Mouse (Mus musculus) intestine, postnatal 0 days (tissue): ENCODE measurements around the gene Ccnb1. TPM values are rescaled to one million over a fixed set of nuclear protein-coding genes. Genes with fewer than 3 reads are reported as not detected.
"Not testable (repeated sequence)": the region's sequence is repeated elsewhere in the genome, so short reads cannot be mapped to it uniquely, and the experiment has no call there.

ENCODE experiments used
- ATAC-seq: fragments of 200-750 bp; cut with Nextera tagmentation; 2 replicates; pipeline ENCODE4 v1.8.0; 2017; ENCODE audit warnings: mild to moderate bottlenecking, moderate TSS enrichment, moderate library complexity
- H3K27ac ChIP-seq: fragments of 300-500 bp; sonication (generic); 2 replicates; pipeline ENCODE4 v1.5.1; 2014; ENCODE audit warnings: mild to moderate bottlenecking, low read depth, low read length, moderate library complexity
- H3K27me3 ChIP-seq: fragments of 300-500 bp; sonication (generic); replicated peaks from 2 replicates; pipeline ENCODE4 v1.6.1; 2014; ENCODE audit warnings: low read length, mixed read lengths; ENCODE audit not compliant: control insufficient read depth, insufficient read depth
- H3K36me3 ChIP-seq: fragments of 300-500 bp; sonication (generic); 2 replicates; pipeline ENCODE4 v1.6.1; 2014; ENCODE audit warnings: mild to moderate bottlenecking, moderate library complexity; ENCODE audit not compliant: control insufficient read depth, insufficient read depth
- H3K4me1 ChIP-seq: fragments of 300-500 bp; sonication (generic); replicated peaks from 2 replicates; pipeline ENCODE4 v1.6.1; 2014; ENCODE audit warnings: antibody characterized with exemption, low read length, mixed read lengths; ENCODE audit not compliant: control insufficient read depth, insufficient read depth
- H3K4me2 ChIP-seq: fragments of 300-500 bp; sonication (generic); replicated peaks from 2 replicates; pipeline ENCODE4 v1.6.1; 2014; ENCODE audit warnings: low read depth, mild to moderate bottlenecking, moderate library complexity
- H3K4me3 ChIP-seq: fragments of 300-500 bp; sonication (generic); 2 replicates; pipeline ENCODE4 v1.5.1; 2014; ENCODE audit warnings: low read depth, low read length
- H3K9ac ChIP-seq: fragments of 300-500 bp; sonication (generic); 2 replicates; pipeline ENCODE4 v1.6.1; 2014; ENCODE audit warnings: mild to moderate bottlenecking, low read depth, low read length
- H3K9me3 ChIP-seq: fragments of 300-500 bp; sonication (generic); 2 replicates; pipeline ENCODE4 v1.6.1; 2016; ENCODE audit warnings: mixed run types; ENCODE audit not compliant: control insufficient read depth
- CTCF ChIP-seq: sonication (generic); IDR thresholded peaks from 2 replicates; pipeline ENCODE4 v1.5.1; 2016; ENCODE audit warnings: low read depth, mild to moderate bottlenecking, control low read depth, antibody characterized with exemption, moderate library complexity
- WGBS: fragments of 180-500 bp; shearing (Covaris S2); extraction: QIAGEN DNeasy Blood & Tissue Kit; methylation state at CpG from one replicate; pipeline ENCODE4 v1.1.7; 2014; 5-methylcytosine and 5-hydroxymethylcytosine counted together
- polyA plus RNA-seq: library from polyadenylated mRNA; unstranded; fragments of >200 nt; fragmentation: Nextera tagmentation; extraction: Ambion mirVana; gene quantifications from 2 replicates; pipeline ENCODE4 v1.2.1, GENCODE M21; 2015

Ccnb1 gene
- polyA plus RNA-seq, 1 experiment from 2014 or later = 41.3 TPM

- no peak for TF ChIP-seq CTCF
- H3K27me3 ChIP-seq = no peaks in the 10 kb centered on the region
- 83% methylated on average over 6 of the region's 6 CpGs for WGBS
These were observed 10.8 kb upstream of the Ccnb1 start for GRCm38 (mm10) chr13:100797171-100797570.

GRCm38 (mm10) chr13:100789083-100789482, 2.7 kb upstream of the Ccnb1 start:
- Histone ChIP-seq H3K4me2 (no peak overlapping the region), H3K9me3 (no peaks in the 10 kb centered on the region), H3K36me3 (no peaks in the 10 kb centered on the region), H3K4me1 (no peaks in the 10 kb centered on the region), H3K4me3 (no peak overlapping the region), H3K27ac (no peak overlapping the region), H3K9ac (no peak overlapping the region), H3K27me3 (no peaks in the 10 kb centered on the region)
- TF ChIP-seq CTCF = no peak
- ATAC-seq = no peak
- WGBS = 88% methylated on average over 3 of the region's 3 CpGs

More at GRCm38 (mm10) chr13:100797171-100797570, 10.8 kb upstream of the Ccnb1 start:
- no peak overlapping the region for H3K4me2 ChIP-seq
- ATAC-seq = no peak
- no peak overlapping the region for H3K4me3 ChIP-seq
- H3K4me1 ChIP-seq = no peaks in the 10 kb centered on the region
- H3K36me3 ChIP-seq = peaks cover 4% of the 10 kb centered on the region
- H3K9ac ChIP-seq = no peak overlapping the region
- H3K27ac ChIP-seq = no peak overlapping the region
- H3K9me3 ChIP-seq = no peaks in the 10 kb centered on the region

DNA sequence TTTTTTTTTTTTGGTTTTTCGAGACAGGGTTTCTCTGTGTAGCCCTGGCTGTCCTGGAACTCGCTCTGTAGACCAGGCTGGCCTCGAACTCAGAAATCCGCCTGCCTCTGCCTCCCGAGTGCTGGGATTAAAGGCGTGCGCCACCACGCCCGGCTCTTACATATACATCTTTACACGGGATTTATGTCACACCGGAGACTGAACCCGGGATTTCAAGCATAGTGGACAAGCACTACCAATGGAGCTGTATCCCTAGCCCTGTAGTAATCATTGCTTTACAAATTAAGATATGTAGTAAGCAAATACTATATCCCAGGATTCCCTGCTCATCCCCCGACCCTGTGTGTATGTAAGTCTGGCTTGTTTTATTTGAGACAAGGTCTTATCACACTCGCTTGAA, 1.7 kb upstream of the Ccnb1 start:
- not testable (repeated sequence) for H3K4me3 ChIP-seq, H3K36me3 ChIP-seq, ATAC-seq, H3K4me2 ChIP-seq, H3K4me1 ChIP-seq, H3K9me3 ChIP-seq, H3K9ac ChIP-seq, H3K27ac ChIP-seq, H3K27me3 ChIP-seq
- WGBS = 93% methylated on average over 11 of the region's 14 CpGs

DNA sequence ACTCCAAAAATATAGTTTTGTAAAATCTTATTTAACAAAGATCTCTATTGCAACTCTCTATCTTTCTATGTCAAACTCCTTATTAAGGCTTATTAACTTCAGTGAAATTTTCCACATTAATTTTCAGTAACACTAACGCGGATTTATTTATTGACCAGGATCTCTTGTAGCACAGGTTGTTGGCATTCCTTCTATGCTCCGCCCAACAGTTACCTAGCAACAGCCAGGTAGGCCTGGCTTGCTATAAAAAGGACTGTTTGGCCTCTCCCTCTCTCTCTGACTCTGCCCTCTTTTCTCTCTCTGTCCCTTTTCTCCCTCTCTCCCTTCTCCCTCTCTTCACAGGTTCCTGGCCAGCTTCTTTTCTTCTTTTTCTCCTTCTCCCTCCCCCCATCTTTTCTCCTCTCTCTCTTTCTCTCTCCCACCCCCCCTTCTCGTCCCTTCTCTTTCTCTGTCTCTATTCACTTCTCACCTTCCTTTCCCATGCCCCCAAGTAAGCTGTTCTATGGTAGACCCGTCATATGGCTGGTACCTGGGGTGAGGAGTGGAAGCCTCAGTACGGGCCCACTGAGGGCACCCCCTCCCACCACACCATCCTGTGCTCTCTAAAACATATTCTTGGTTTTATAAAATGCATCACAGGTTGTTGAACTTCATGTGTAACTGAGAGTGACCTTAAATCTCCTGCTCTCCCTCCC, 1.1 kb upstream of the Ccnb1 start:
- H3K27ac ChIP-seq = no peak overlapping the region
- H3K36me3 ChIP-seq = no peaks in the 10 kb centered on the region
- 51% methylated on average over 6 of the region's 6 CpGs for WGBS
- H3K4me2 ChIP-seq = no peak overlapping the region
- TF ChIP-seq CTCF = no peak
- no peak overlapping the region for H3K4me3 ChIP-seq
- ATAC-seq = no peak
- no peaks in the 10 kb centered on the region for H3K4me1 ChIP-seq
- no peak overlapping the region for H3K9ac ChIP-seq
- H3K27me3 ChIP-seq = no peaks in the 10 kb centered on the region
- H3K9me3 ChIP-seq = no peaks in the 10 kb centered on the region

DNA sequence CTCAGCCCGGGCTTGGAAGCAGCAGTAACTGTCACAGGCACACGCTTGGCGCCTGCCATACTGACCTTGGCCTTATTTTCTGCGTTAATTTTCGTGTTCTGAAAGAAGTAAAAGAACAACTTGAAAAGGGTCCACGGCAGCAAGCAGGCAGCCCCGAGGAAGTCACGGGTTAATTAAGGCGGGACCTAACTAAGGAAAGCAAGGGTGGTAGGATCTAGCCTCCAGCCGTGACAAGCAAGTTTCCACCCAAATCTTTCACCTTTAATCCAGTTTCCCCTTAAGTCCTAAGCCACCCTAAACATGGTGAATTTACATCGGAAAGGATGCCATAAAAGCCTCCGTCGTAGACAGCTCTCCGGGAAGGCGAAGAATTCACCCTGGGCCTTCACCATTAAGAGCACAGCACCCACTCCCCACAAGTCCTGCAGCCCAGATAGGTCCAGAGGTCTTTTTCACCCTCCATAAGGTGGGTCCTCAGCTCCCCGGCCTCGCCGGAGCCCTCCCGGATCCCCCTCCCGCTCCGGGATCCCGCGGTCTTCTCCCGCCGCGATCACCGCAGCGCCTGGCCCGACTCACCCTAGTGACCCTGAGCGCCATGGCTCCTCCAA, 460 bp downstream of the Ccnb1 start:
- no peak overlapping the region for H3K27ac ChIP-seq
- H3K9me3 ChIP-seq = no peaks in the 10 kb centered on the region
- H3K4me1 ChIP-seq = no peaks in the 10 kb centered on the region
- H3K4me2 ChIP-seq = peak overlapping the region; percentile 98
- no peak for TF ChIP-seq CTCF
- peak overlapping the region; percentile 89 for H3K4me3 ChIP-seq
- no peaks in the 10 kb centered on the region for H3K27me3 ChIP-seq
- peak overlapping the region; percentile 65 for H3K9ac ChIP-seq
- H3K36me3 ChIP-seq = 0 out of 2 replicates have a peak, but pooled peaks cover under 1% of the 10 kb centered on the region
- under 1% methylated on average over 30 of the region's 30 CpGs for WGBS
- ATAC-seq = 0 out of 2 replicates have a peak, but pooled peaks have one; percentile 13

- Histone ChIP-seq H3K36me3 (peaks cover 12% of the 10 kb centered on the region; the same call in 1 of the 2 replicates), H3K4me1 (no peaks in the 10 kb centered on the region), H3K27me3 (no peaks in the 10 kb centered on the region), H3K9me3 (no peaks in the 10 kb centered on the region), H3K4me2 (no peak overlapping the region), H3K9ac (no peak overlapping the region), H3K27ac (no peak overlapping the region), H3K4me3 (no peak overlapping the region)
- no peak for ATAC-seq
- 70% methylated on average over 3 of the region's 3 CpGs for WGBS
- no peak for TF ChIP-seq CTCF
These were observed 8.9 kb downstream of the Ccnb1 start for GRCm38 (mm10) chr13:100777491-100777890.
